Mouse (Mus musculus) liver, postnatal 0 days (tissue): ENCODE results near the gene Tex10. TPM values are rescaled to one million over a fixed set of nuclear protein-coding genes. Genes with fewer than 3 reads are reported as not detected.

Source experiments
- ATAC-seq: fragments of 200-750 bp; cut with Nextera tagmentation; 2 replicates; pipeline ENCODE4 v1.8.0; 2017; ENCODE audit warnings: mild to moderate bottlenecking, moderate library complexity
- DNase-seq: peaks from one replicate; pipeline ENCODE4 v3.0.0-alpha.2; 2016
- H3K27ac ChIP-seq: fragments of 300-500 bp; sonication (generic); 2 replicates; pipeline ENCODE4 v1.5.1; 2014; ENCODE audit warnings: antibody characterized with exemption, moderate library complexity, mild to moderate bottlenecking, low read depth
- H3K27me3 ChIP-seq: fragments of 300-500 bp; sonication (generic); 2 replicates; pipeline ENCODE4 v1.6.1; 2014; ENCODE audit warnings: low read length, control low read depth, mixed read lengths; ENCODE audit not compliant: insufficient read depth
- H3K36me3 ChIP-seq: fragments of 300-500 bp; sonication (generic); replicated peaks from 2 replicates; pipeline ENCODE4 v1.6.1; 2014; ENCODE audit warnings: mild to moderate bottlenecking, control low read depth, low read length, moderate library complexity, mixed read lengths; ENCODE audit not compliant: insufficient read depth
- H3K4me1 ChIP-seq: fragments of 300-500 bp; sonication (generic); 2 replicates; pipeline ENCODE4 v1.6.1; 2014; ENCODE audit warnings: antibody characterized with exemption, mild to moderate bottlenecking, control low read depth; ENCODE audit not compliant: insufficient read depth
- H3K4me2 ChIP-seq: fragments of 300-500 bp; sonication (generic); 2 replicates; pipeline ENCODE4 v1.6.1; 2014; ENCODE audit warnings: low read depth, mild to moderate bottlenecking, low read length, moderate library complexity, mixed read lengths
- H3K4me3 ChIP-seq: fragments of 300-500 bp; sonication (generic); 2 replicates; pipeline ENCODE4 v1.5.1; 2014; ENCODE audit warnings: low read depth, low read length
- H3K9ac ChIP-seq: fragments of 300-500 bp; sonication (generic); replicated peaks from 2 replicates; pipeline ENCODE4 v1.6.1; 2014; ENCODE audit warnings: mild to moderate bottlenecking, moderate library complexity
- H3K9me3 ChIP-seq: fragments of 300-500 bp; sonication (generic); 2 replicates; pipeline ENCODE4 v1.6.1; 2016; ENCODE audit warnings: mild to moderate bottlenecking, control low read depth, low read length, mixed read lengths
- CTCF ChIP-seq: sonication (generic); IDR thresholded peaks from 2 replicates; pipeline ENCODE4 v1.5.1; 2016; ENCODE audit warnings: antibody characterized with exemption, low read depth
- EP300 ChIP-seq: IDR thresholded peaks from 2 replicates; pipeline ENCODE4 v1.6.1; 2016; ENCODE audit warnings: antibody characterized with exemption, low read depth, mild to moderate bottlenecking
- whole genome bisulfite sequencing: fragments of 180-500 bp; shearing (Covaris S2); extraction: QIAGEN DNeasy Blood & Tissue Kit; methylation state at CpG from one replicate; pipeline ENCODE4 v1.1.7; 2014; ENCODE audit not compliant: insufficient replicate concordance; 5-methylcytosine and 5-hydroxymethylcytosine counted together
- polyA plus RNA-seq: library from polyadenylated mRNA; unstranded; fragments of >200 nt; fragmentation: Nextera tagmentation; extraction: Ambion mirVana; gene quantifications from 2 replicates; pipeline ENCODE4 v1.2.1, GENCODE M21; 2015

The Tex10 gene
- polyA plus RNA-seq, 1 experiment from 2014 or later, result 11.0 TPM

DNA sequence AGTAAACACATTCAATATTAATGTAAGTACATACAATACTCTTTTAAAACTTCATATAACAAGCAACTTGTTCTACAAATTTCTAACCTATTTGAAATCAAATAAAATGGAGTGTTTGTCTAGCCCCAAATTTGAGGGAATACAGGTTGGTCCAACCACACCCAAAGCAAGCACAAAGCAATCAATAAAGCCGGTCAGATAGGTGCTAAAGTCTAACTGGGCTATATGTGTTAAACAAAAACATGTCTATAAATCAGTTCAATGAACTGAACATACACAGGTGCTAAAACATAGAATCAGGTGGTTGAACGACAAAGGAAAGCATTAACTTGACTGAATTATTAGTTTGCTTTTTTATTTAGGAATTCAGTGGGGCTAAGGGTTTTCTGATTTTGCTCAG, 45.2 kb downstream of the Tex10 start:
- Histone ChIP-seq H3K27ac (peak overlapping the region; percentile 49), H3K4me2 (no peak overlapping the region), H3K9me3 (no peaks in the 10 kb centered on the region), H3K9ac (no peak overlapping the region), H3K27me3 (no peaks in the 10 kb centered on the region), H3K36me3 (peaks cover 35% of the 10 kb centered on the region), H3K4me3 (no peak overlapping the region), H3K4me1 (no peaks in the 10 kb centered on the region)
- DNase-seq (no peak), ATAC-seq (peak; percentile 87)
- 69% methylated on average over 2 of the region's 2 CpGs for WGBS
- TF ChIP-seq CTCF (no peak), EP300 (no peak)

GRCm38 (mm10) chr4:48427413-48427812, 45.8 kb downstream of the Tex10 start:
- Histone ChIP-seq H3K4me2 (no peak overlapping the region), H3K27ac (no peak overlapping the region), H3K36me3 (peaks cover 30% of the 10 kb centered on the region), H3K9ac (no peak overlapping the region), H3K4me3 (no peak overlapping the region), H3K27me3 (no peaks in the 10 kb centered on the region), H3K4me1 (no peaks in the 10 kb centered on the region), H3K9me3 (no peaks in the 10 kb centered on the region)
- no peak for TF ChIP-seq EP300
- TF ChIP-seq CTCF, result no peak
- ATAC-seq, result peak; percentile 54
- no peak for DNase-seq
- WGBS, result 74% methylated on average over 3 of the region's 3 CpGs

DNA sequence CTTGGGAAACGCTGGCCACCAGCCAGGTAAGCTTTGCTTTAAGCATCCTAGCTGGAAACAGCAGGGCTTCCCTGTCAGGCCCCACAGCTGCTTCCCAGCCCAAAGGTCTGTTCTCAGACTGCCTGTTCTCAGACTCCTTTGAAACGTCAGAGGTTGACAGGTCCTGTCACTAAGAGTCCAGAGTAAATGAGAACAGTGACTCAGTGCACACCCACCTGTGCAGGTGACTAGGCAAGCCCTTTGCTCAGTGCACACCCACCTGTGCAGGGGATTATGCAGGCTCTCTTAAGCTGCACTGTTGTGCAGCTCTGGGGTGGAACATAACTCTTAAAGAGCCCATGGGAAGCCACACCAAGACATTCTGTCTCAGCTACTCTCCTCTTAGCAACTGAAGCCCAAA, 49.5 kb downstream of the Tex10 start:
- Histone ChIP-seq H3K4me3 (no peak overlapping the region), H3K4me1 (no peaks in the 10 kb centered on the region), H3K36me3 (peaks cover 9% of the 10 kb centered on the region; the same call in 1 of the 2 replicates), H3K27me3 (no peaks in the 10 kb centered on the region), H3K4me2 (no peak overlapping the region), H3K9ac (no peak overlapping the region), H3K27ac (no peak overlapping the region), H3K9me3 (no peaks in the 10 kb centered on the region)
- no peak for TF ChIP-seq CTCF
- TF ChIP-seq EP300, result no peak
- DNase-seq (no peak), ATAC-seq (no peak)
- 50% methylated on average over 2 of the region's 2 CpGs for WGBS

- no peak overlapping the region for H3K4me2 ChIP-seq
- H3K36me3 ChIP-seq, result peaks cover 6% of the 10 kb centered on the region; the same call in 1 of the 2 replicates
- no peak overlapping the region for H3K4me3 ChIP-seq
- no peaks in the 10 kb centered on the region for H3K9me3 ChIP-seq
- H3K27ac ChIP-seq, result no peak overlapping the region
- TF ChIP-seq EP300 (no peak), CTCF (no peak)
- DNase-seq, result no peak
- no peak overlapping the region for H3K9ac ChIP-seq
- no peaks in the 10 kb centered on the region for H3K4me1 ChIP-seq
- H3K27me3 ChIP-seq, result no peaks in the 10 kb centered on the region
- no peak for ATAC-seq
- 94% methylated on average over 1 of the region's 1 CpGs for WGBS
Observed at GRCm38 (mm10) chr4:48422633-48423032, 50.6 kb downstream of the Tex10 start.

DNA sequence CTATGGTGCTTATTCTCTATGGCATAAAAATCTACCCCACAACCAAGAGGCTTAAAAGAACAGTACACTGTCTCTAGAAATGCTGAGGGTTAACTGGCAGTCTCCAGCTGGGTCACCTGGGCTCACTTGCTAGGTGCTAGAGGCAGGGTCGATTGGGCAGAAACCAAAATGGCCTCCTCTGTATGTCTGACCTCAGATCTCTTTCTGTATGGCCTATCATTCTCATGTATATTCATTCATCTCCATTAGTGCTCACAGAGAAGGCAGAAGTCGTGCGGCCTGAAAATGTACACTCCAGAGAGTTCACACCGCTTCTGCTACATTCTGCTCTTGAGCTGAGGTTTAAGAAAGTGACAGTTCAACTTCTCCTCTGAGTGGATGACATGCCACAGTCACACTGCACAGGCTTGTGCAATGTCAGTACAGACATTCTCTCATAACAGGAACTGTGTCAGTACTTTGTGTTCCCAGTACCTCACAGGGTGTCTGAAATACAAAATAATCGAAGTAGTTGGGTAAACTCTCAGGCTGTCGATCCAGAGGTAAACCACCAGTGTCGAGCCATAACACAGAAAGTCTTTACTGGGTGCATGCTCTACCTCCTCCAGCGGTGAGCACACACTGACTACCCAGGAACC, 54.3 kb downstream of the Tex10 start:
- Histone ChIP-seq H3K4me3 (no peak overlapping the region), H3K36me3 (0 out of 2 replicates have a peak, but pooled peaks cover 6% of the 10 kb centered on the region), H3K9ac (no peak overlapping the region), H3K27me3 (no peaks in the 10 kb centered on the region), H3K9me3 (no peaks in the 10 kb centered on the region), H3K4me2 (no peak overlapping the region), H3K4me1 (no peaks in the 10 kb centered on the region), H3K27ac (peak overlapping the region; percentile 88)
- WGBS, result 65% methylated on average over 8 of the region's 8 CpGs
- TF ChIP-seq CTCF (no peak), EP300 (peak; percentile 80)
- DNase-seq (no peak), ATAC-seq (peak; percentile 96)

GRCm38 (mm10) chr4:48415838-48416335, 57.4 kb downstream of the Tex10 start:
- 78% methylated on average over 10 of the region's 10 CpGs for WGBS
- DNase-seq, result no peak
- TF ChIP-seq EP300 (no peak), CTCF (no peak)

More at GRCm38 (mm10) chr4:48415838-48416335, 57.4 kb downstream of the Tex10 start:
- H3K4me2 ChIP-seq, result no peak overlapping the region
- no peak overlapping the region for H3K4me3 ChIP-seq
- no peak overlapping the region for H3K9ac ChIP-seq
- H3K4me1 ChIP-seq, result no peaks in the 10 kb centered on the region
- no peak for ATAC-seq
- no peaks in the 10 kb centered on the region for H3K27me3 ChIP-seq
- no peaks in the 10 kb centered on the region for H3K36me3 ChIP-seq
- H3K9me3 ChIP-seq, result no peaks in the 10 kb centered on the region
- no peak overlapping the region for H3K27ac ChIP-seq
